20 mouse cellular contexts compared by ENCODE assay signal in genomic region chr14:117332256-117332655, GRCm38 (mm10).
"Had no signal": no experiment of that assay in that cellular context is flagged by ENCODE, and none has a peak within 500 bp of the region (broad histone marks: within the 10 kb centered on the region; RNA-seq: fewer than 3 reads in every experiment).

No protein-coding gene starts in this region.

- H3K9me3 ChIP-seq: intestine, embryonic 15.5 days; limb, embryonic 12.5 days; limb, embryonic 15.5 days; midbrain, embryonic 12.5 days; neural tube, embryonic 13.5 days; stomach, embryonic 15.5 days had no signal

- H3K4me2 ChIP-seq: intestine, embryonic 15.5 days; limb, embryonic 12.5 days; limb, embryonic 15.5 days; liver, embryonic 11.5 days; lung, embryonic 14.5 days; midbrain, embryonic 12.5 days; neural tube, embryonic 13.5 days; stomach, embryonic 15.5 days had no signal

- H3K36me3 ChIP-seq: intestine, embryonic 15.5 days; limb, embryonic 12.5 days; limb, embryonic 15.5 days; midbrain, embryonic 12.5 days; neural tube, embryonic 13.5 days; stomach, embryonic 15.5 days had no signal

- H3K4me3 ChIP-seq: intestine, embryonic 15.5 days; limb, embryonic 12.5 days; limb, embryonic 15.5 days; midbrain, embryonic 12.5 days; myocyte; neural tube, embryonic 13.5 days; stomach, embryonic 15.5 days had no signal

- H3K4me1 ChIP-seq: intestine, embryonic 15.5 days; limb, embryonic 15.5 days; stomach, embryonic 15.5 days had no signal

- H3K9ac ChIP-seq: intestine, embryonic 15.5 days; limb, embryonic 12.5 days; limb, embryonic 15.5 days; liver, embryonic 14.5 days; liver, postnatal 0 days; lung, embryonic 14.5 days; midbrain, embryonic 12.5 days; neural tube, embryonic 13.5 days; stomach, embryonic 15.5 days had no signal

- H3K27me3 ChIP-seq: intestine, embryonic 15.5 days; limb, embryonic 12.5 days; limb, embryonic 15.5 days; midbrain, embryonic 12.5 days; neural tube, embryonic 13.5 days; stomach, embryonic 15.5 days had no signal

- DNase-seq: kidney, adult 9 months; kidney, postnatal 36 days; liver, postnatal 0 days; lung, embryonic 14.5 days; retina, postnatal 1 day; right cerebral cortex, postnatal 25 days; spleen, adult 18-20 months; thymus, postnatal 25 days had no signal

- H3K27ac ChIP-seq: intestine, embryonic 15.5 days; limb, embryonic 12.5 days; limb, embryonic 15.5 days; liver, embryonic 14.5 days; macrophage; midbrain, embryonic 12.5 days; neural tube, embryonic 13.5 days; stomach, embryonic 15.5 days had no signal

- ATAC-seq: intestine, embryonic 15.5 days; liver, postnatal 0 days; lung, postnatal 0 days; midbrain, embryonic 16.5 days had no signal
